Mouse (Mus musculus) cerebellum, adult 9-11 months (tissue): Measurements from ENCODE around the gene Rhpn2.
A peak's percentile ranks its signal among the peaks of the same experiment; 100 is the strongest.
"Not testable (repeated sequence)": the region's sequence is repeated elsewhere in the genome, so short reads cannot be mapped to it uniquely, and the experiment has no call there.

ENCODE experiments used
- DNase-seq: peaks from one replicate; pipeline ENCODE4 v3.0.0; 2022

Rhpn2 gene

GRCm38 (mm10) chr7:35333692-35334526, at the start of gene Rhpn2:
Gene Rhpn2, plus strand, starts transcription at chr7:35334170.
- DNase-seq: peak; percentile 100

GRCm38 (mm10) chr7:35293464-35293863, 40.5 kb upstream of the Rhpn2 start:
- DNase-seq: no peak

GRCm38 (mm10) chr7:35295631-35296030, 38.3 kb upstream of the Rhpn2 start:
- no peak for DNase-seq

- DNase-seq: no peak
Measured at GRCm38 (mm10) chr7:35297886-35298285, 36.1 kb upstream of the Rhpn2 start.

GRCm38 (mm10) chr7:35299656-35300055, 34.3 kb upstream of the Rhpn2 start:
- peak; percentile 38 for DNase-seq

GRCm38 (mm10) chr7:35300792-35301191, 33.2 kb upstream of the Rhpn2 start:
- no peak for DNase-seq

GRCm38 (mm10) chr7:35311214-35311613, 22.8 kb upstream of the Rhpn2 start:
- DNase-seq: no peak

GRCm38 (mm10) chr7:35314156-35314555, 19.8 kb upstream of the Rhpn2 start:
- no peak for DNase-seq

- DNase-seq: peak; percentile 90
Measured at GRCm38 (mm10) chr7:35317729-35318609, 16.0 kb upstream of the Rhpn2 start, which contains the start of gene Gpatch1. Gene Gpatch1, minus strand, starts transcription at chr7:35318440.

- not testable (repeated sequence) for DNase-seq
Measured at GRCm38 (mm10) chr7:35319221-35319620, 14.7 kb upstream of the Rhpn2 start.

- DNase-seq: no peak
Measured at GRCm38 (mm10) chr7:35319755-35320154, 14.2 kb upstream of the Rhpn2 start.

GRCm38 (mm10) chr7:35322161-35322560, 11.8 kb upstream of the Rhpn2 start:
- DNase-seq: no peak

GRCm38 (mm10) chr7:35322732-35323420, 11.1 kb upstream of the Rhpn2 start:
- DNase-seq: peak; percentile 28

GRCm38 (mm10) chr7:35331590-35331989, 2.4 kb upstream of the Rhpn2 start:
- no peak for DNase-seq

GRCm38 (mm10) chr7:35333231-35333651, 729 bp upstream of the Rhpn2 start:
- no peak for DNase-seq

- DNase-seq: peak; percentile 64
Measured at GRCm38 (mm10) chr7:35334527-35335452, 820 bp downstream of the Rhpn2 start.

GRCm38 (mm10) chr7:35340196-35340595, 6.2 kb downstream of the Rhpn2 start:
- no peak for DNase-seq

GRCm38 (mm10) chr7:35341282-35341681, 7.3 kb downstream of the Rhpn2 start:
- peak; percentile 24 for DNase-seq

- DNase-seq: no peak
Measured at GRCm38 (mm10) chr7:35342498-35342897, 8.5 kb downstream of the Rhpn2 start.

- no peak for DNase-seq
Measured at GRCm38 (mm10) chr7:35344785-35345330, 10.9 kb downstream of the Rhpn2 start.

GRCm38 (mm10) chr7:35347918-35348700, 14.1 kb downstream of the Rhpn2 start:
- DNase-seq: no peak
